Mouse (Mus musculus) heart, adult 2 months (tissue): ENCODE measurements around the gene Pxylp1.

Experiments used
- CTCF ChIP-seq: fragments of 200-600 bp; IDR thresholded peaks from 2 replicates; pipeline ENCODE4 v1.8.1; 2022; ENCODE audit warnings: antibody characterized with exemption, mild to moderate bottlenecking, moderate library complexity
- POLR2A ChIP-seq: fragments of 200-500 bp; IDR thresholded peaks from 2 replicates; pipeline ENCODE4 v1.6.1; 2011; ENCODE audit warnings: mild to moderate bottlenecking, low read depth, low read length, control low read depth; ENCODE audit not compliant: insufficient read depth

GRCm38 (mm10) chr9:96800131-96800825, 92.2 kb downstream of the Pxylp1 start:
- TF ChIP-seq CTCF (peak; percentile 47), POLR2A (no peak)
